Mouse (Mus musculus): ENCODE results near the gene Ly6g. TPM values are rescaled to one million over a fixed set of nuclear protein-coding genes. Genes with fewer than 3 reads are reported as not detected.
"Not testable (repeated sequence)": the region's sequence is repeated elsewhere in the genome, so short reads cannot be mapped to it uniquely, and the experiment has no call there.

Gene Ly6g
- polyA plus RNA-seq, 1 experiment from 2014 or later: not detected

DNA sequence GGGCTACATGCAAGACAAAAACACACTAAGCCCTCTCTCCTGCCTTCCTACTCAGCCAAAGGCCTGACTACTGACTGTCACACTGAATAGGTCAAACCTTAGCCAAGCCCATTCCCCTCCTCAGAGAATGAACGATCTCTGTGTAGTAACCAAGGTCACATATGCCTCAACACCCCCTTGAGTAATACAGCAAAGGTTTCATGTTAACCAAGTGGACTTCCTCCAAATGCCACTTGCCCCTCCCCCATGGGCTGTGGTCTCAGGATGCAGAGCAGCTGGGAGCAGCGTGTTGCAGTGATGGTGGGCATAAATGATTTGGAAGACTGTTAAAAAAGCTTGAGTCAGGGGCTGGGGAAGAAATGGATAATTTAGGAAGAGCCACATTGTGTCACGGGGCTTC is 17.3 kb upstream of the Ly6g start:
- H3K9me3 ChIP-seq (replicated peaks; ENCODE audit: control insufficient read depth, low read length); H3K27ac ChIP-seq (ENCODE audit: low read depth, low read length); H3K36me3 ChIP-seq (ENCODE audit: control insufficient read depth, insufficient read depth, low read length); H3K4me2 ChIP-seq (ENCODE audit: low read length); H3K4me3 ChIP-seq (ENCODE audit: low read depth, low read length); ATAC-seq; H3K27me3 ChIP-seq (replicated peaks; ENCODE audit: control insufficient read depth, insufficient read depth, low read length); H3K9ac ChIP-seq (ENCODE audit: low read length); DNase-seq (ENCODE audit: low spot score); H3K4me1 ChIP-seq (ENCODE audit: control insufficient read depth, insufficient read depth, low read length): not testable (repeated sequence)
- 68% methylated on average over 3 of the region's 3 CpGs for WGBS

DNA sequence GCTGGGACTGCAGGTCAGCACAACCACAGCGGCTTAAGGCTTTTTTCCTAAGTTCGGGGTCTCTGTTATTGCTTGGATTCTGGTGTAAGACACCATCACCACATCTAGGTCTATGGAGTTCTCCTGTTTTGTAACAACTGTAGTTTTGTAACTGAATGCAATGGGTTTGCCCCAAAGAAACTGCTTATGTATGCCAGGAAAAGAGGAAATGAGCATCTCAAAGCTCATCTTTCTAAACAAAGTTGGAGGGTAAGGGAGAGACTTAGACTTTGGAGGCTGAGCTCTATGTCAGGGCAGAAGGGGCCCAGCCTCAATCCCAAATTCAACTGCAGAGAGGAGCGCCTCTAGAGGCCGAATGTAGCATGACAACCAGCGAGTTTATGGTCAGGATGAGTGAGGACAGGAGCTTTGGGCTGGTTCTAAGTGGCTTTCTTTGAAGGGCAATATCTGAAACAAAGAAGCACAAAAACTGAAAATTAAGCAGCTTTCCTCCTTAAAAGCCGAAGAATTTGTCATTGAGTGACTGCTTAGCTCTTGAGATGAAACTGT is 13.2 kb upstream of the Ly6g start:
- H3K4me1 ChIP-seq (ENCODE audit: control insufficient read depth, insufficient read depth, low read length); ATAC-seq; H3K9ac ChIP-seq (ENCODE audit: low read length); H3K27ac ChIP-seq (ENCODE audit: low read depth, low read length); H3K4me3 ChIP-seq (ENCODE audit: low read depth, low read length); H3K9me3 ChIP-seq (replicated peaks; ENCODE audit: control insufficient read depth, low read length); H3K27me3 ChIP-seq (replicated peaks; ENCODE audit: control insufficient read depth, insufficient read depth, low read length); H3K4me2 ChIP-seq (ENCODE audit: low read length); H3K36me3 ChIP-seq (ENCODE audit: control insufficient read depth, insufficient read depth, low read length): not testable (repeated sequence)
- DNase-seq (ENCODE audit: low spot score): peak; percentile 5
- WGBS: 52% methylated on average over 6 of the region's 6 CpGs

DNA sequence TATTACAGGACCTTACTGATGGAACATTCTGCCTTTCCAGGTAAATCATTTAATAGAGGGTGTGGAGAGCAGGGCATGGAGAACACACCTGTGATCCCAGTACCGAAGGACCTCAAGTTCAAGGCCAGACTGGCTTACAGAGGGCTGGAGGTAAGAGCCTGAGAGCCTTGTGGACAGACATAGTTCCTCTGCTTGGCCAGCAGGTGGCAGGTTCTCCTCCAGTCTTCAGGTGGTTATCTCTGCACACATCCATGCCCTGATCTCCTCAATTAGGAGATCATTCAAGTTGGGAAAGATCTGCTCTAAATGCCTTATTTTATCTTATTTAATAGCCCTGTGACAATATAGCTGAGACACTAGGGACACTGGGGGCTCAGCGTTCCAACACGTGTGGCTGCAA is 11.3 kb upstream of the Ly6g start:
- H3K9me3 ChIP-seq (replicated peaks; ENCODE audit: control insufficient read depth, low read length): no peaks in the 10 kb centered on the region
- 64% methylated on average over 3 of the region's 3 CpGs for WGBS

DNA sequence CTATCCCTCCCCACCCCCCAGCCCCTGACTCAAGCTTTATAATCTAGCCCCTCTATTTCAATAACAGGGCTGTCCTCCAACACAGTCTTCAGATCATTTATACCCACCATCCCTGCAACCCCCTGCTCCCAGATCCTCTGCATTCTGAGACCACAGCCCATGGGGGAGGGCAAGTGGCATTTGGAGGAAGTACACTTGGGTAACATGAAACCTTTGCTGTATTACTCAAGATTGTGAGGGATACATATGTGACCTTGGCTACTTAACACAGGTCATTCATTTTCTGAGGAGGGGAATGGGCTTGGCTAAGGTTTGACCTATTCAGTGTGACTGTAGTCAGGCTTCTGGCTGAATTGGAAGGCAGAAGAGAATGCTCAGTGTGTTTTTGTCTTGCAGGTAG is 2.0 kb upstream of the Ly6g start:
- Histone ChIP-seq H3K27ac (ENCODE audit: low read depth, low read length) (no peak overlapping the region), H3K9ac (ENCODE audit: low read length) (no peak overlapping the region), H3K27me3 (replicated peaks; ENCODE audit: control insufficient read depth, insufficient read depth, low read length) (no peaks in the 10 kb centered on the region), H3K4me3 (ENCODE audit: low read depth, low read length) (no peak overlapping the region), H3K4me2 (ENCODE audit: low read length) (no peak overlapping the region), H3K9me3 (replicated peaks; ENCODE audit: control insufficient read depth, low read length) (no peaks in the 10 kb centered on the region), H3K36me3 (ENCODE audit: control insufficient read depth, insufficient read depth, low read length) (no peaks in the 10 kb centered on the region), H3K4me1 (ENCODE audit: control insufficient read depth, insufficient read depth, low read length) (no peaks in the 10 kb centered on the region)
- no peak for DNase-seq (ENCODE audit: low spot score)
- no peak for ATAC-seq

More for the DNA sequence above, 11.3 kb upstream of the Ly6g start:
- Histone ChIP-seq H3K4me2 (ENCODE audit: low read length) (no peak overlapping the region), H3K9ac (ENCODE audit: low read length) (no peak overlapping the region), H3K36me3 (ENCODE audit: control insufficient read depth, insufficient read depth, low read length) (no peaks in the 10 kb centered on the region), H3K27ac (ENCODE audit: low read depth, low read length) (no peak overlapping the region), H3K4me1 (ENCODE audit: control insufficient read depth, insufficient read depth, low read length) (no peaks in the 10 kb centered on the region), H3K27me3 (replicated peaks; ENCODE audit: control insufficient read depth, insufficient read depth, low read length) (no peaks in the 10 kb centered on the region), H3K4me3 (ENCODE audit: low read depth, low read length) (no peak overlapping the region)
- ATAC-seq: no peak
- no peak for DNase-seq (ENCODE audit: low spot score)

DNA sequence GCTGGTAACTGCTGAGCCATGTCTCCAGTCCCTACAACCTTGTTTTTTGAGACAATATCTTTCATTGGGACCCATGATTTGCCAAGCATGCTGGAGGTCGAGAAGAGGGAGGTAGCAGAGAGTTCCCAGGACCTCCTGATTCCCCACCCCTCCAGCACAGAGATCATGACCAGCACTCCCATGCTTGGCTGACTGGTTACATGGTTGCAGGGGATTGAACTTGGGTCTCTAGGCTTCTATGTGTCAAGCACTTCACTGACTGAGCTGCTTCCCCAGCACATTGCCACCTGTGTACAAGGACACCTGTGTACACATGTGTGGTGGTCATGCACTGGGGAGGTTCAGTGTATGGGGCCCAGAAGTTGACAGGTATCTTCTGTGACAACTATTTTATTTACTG is 2.6 kb downstream of the Ly6g start:
- ATAC-seq: no peak
- H3K9me3 ChIP-seq (replicated peaks; ENCODE audit: control insufficient read depth, low read length): no peaks in the 10 kb centered on the region; the same call in 1 of the 2 replicates
- DNase-seq (ENCODE audit: low spot score): no peak
- H3K36me3 ChIP-seq (ENCODE audit: control insufficient read depth, insufficient read depth, low read length): no peaks in the 10 kb centered on the region
- H3K4me1 ChIP-seq (ENCODE audit: control insufficient read depth, insufficient read depth, low read length): no peaks in the 10 kb centered on the region
- H3K27ac ChIP-seq (ENCODE audit: low read depth, low read length): no peak overlapping the region
- WGBS: 48% methylated on average over 1 of the region's 1 CpGs
- H3K9ac ChIP-seq (ENCODE audit: low read length): no peak overlapping the region
- no peaks in the 10 kb centered on the region for H3K27me3 ChIP-seq (replicated peaks; ENCODE audit: control insufficient read depth, insufficient read depth, low read length)
- no peak overlapping the region for H3K4me3 ChIP-seq (ENCODE audit: low read depth, low read length)
- no peak overlapping the region for H3K4me2 ChIP-seq (ENCODE audit: low read length)

DNA sequence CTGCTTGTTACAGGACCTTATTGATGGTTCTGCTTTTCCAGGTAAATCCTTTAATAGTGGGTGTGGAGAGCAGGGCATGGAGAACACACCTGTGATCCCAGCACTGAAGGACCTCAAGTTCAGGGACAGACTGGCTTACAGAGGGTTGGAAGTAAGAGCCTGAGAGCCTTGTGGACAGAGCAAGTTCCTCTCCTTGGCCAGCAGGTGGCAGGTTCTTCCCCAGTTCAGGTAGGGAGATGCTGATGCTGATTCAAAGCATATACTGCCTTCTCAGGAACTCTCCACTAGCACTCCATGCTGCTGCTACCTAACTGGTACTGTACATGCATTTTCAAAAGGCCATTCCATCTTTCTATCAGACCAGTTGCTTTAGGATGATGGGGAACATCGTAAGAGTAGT is 20.5 kb downstream of the Ly6g start:
- Histone ChIP-seq H3K4me1 (ENCODE audit: control insufficient read depth, insufficient read depth, low read length) (no peaks in the 10 kb centered on the region), H3K9ac (ENCODE audit: low read length) (no peak overlapping the region), H3K27me3 (replicated peaks; ENCODE audit: control insufficient read depth, insufficient read depth, low read length) (no peaks in the 10 kb centered on the region), H3K9me3 (replicated peaks; ENCODE audit: control insufficient read depth, low read length) (no peaks in the 10 kb centered on the region), H3K36me3 (ENCODE audit: control insufficient read depth, insufficient read depth, low read length) (no peaks in the 10 kb centered on the region), H3K4me3 (ENCODE audit: low read depth, low read length) (no peak overlapping the region), H3K27ac (ENCODE audit: low read depth, low read length) (no peak overlapping the region), H3K4me2 (ENCODE audit: low read length) (no peak overlapping the region)
- ATAC-seq (no peak), DNase-seq (ENCODE audit: low spot score) (peak; percentile 49)
- 64% methylated on average over 1 of the region's 1 CpGs for WGBS

DNA sequence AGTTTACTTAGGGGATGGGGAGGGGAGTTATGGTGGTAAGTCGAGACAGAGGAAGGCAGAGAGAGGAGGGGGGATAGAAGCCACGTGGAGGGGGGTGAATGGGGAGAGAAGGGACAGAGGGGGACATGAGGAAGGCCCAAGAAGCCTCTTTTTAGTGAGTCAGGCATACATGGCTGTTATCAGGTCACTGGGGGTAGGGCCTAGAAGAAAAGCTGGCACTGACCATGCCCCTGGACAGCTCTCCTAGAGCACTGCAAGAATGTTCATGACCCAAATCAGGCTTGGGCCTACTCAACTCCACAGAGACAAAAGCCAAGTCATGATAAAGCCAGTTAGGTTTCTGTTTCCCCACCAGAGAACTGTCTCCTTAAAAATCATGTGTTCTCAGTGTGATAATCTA is 31.3 kb downstream of the Ly6g start:
- no peaks in the 10 kb centered on the region for H3K9me3 ChIP-seq (replicated peaks; ENCODE audit: control insufficient read depth, low read length)
- no peak overlapping the region for H3K4me3 ChIP-seq (ENCODE audit: low read depth, low read length)
- no peaks in the 10 kb centered on the region for H3K4me1 ChIP-seq (ENCODE audit: control insufficient read depth, insufficient read depth, low read length)
- H3K4me2 ChIP-seq (ENCODE audit: low read length): no peak overlapping the region
- no peaks in the 10 kb centered on the region for H3K27me3 ChIP-seq (replicated peaks; ENCODE audit: control insufficient read depth, insufficient read depth, low read length)
- no peak for DNase-seq (ENCODE audit: low spot score)
- H3K9ac ChIP-seq (ENCODE audit: low read length): no peak overlapping the region
- no peak overlapping the region for H3K27ac ChIP-seq (ENCODE audit: low read depth, low read length)
- 20% methylated on average over 2 of the region's 2 CpGs for WGBS
- H3K36me3 ChIP-seq (ENCODE audit: control insufficient read depth, insufficient read depth, low read length): no peaks in the 10 kb centered on the region
- ATAC-seq: no peak

DNA sequence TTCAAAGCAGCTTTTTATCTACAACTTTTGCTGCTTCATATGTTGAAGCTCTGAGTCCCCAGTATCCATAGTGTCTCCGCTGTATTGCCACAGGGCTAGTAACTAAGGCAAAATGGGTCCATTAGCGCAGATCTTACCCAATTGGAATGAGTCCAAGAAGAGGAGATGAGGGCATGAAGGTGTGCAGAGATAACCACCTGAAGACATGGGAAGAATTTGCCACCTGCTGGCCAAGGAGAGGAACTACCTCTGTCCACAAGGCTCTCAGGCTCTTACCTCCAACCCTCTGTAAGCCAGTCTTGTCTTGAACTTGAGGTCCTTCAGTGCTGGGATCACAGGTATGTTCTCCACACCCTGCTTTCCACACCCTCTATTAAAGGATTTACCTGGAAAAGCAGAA is 34.1 kb downstream of the Ly6g start:
- Histone ChIP-seq H3K27ac (ENCODE audit: low read depth, low read length) (no peak overlapping the region), H3K9me3 (replicated peaks; ENCODE audit: control insufficient read depth, low read length) (no peaks in the 10 kb centered on the region), H3K9ac (ENCODE audit: low read length) (no peak overlapping the region), H3K4me2 (ENCODE audit: low read length) (no peak overlapping the region), H3K36me3 (ENCODE audit: control insufficient read depth, insufficient read depth, low read length) (no peaks in the 10 kb centered on the region), H3K4me1 (ENCODE audit: control insufficient read depth, insufficient read depth, low read length) (no peaks in the 10 kb centered on the region), H3K27me3 (replicated peaks; ENCODE audit: control insufficient read depth, insufficient read depth, low read length) (no peaks in the 10 kb centered on the region), H3K4me3 (ENCODE audit: low read depth, low read length) (no peak overlapping the region)
- WGBS: 75% methylated on average over 2 of the region's 2 CpGs
- DNase-seq (ENCODE audit: low spot score) (peak; percentile 23), ATAC-seq (no peak)

DNA sequence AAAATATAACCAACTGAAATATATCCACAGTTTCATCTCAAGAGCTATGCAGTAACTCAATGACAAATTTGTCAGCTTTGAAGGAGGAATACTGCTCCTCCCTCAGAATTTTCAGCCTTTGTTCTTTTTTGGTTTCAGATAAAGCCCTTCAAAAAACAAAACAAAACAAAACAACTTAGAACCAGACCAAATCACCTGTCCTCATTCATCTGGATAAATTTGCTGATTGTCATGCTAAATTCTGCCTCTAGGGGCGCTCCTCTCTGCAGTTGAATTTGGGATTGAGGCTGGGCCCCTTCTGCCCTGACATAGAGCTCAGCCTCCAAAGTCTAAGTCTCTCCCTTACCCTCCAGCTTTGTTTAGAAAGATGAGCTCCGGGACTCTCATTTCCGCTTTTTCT is 35.5 kb downstream of the Ly6g start:
- not testable (repeated sequence) for DNase-seq (ENCODE audit: low spot score); H3K4me3 ChIP-seq (ENCODE audit: low read depth, low read length); H3K4me1 ChIP-seq (ENCODE audit: control insufficient read depth, insufficient read depth, low read length); H3K9me3 ChIP-seq (replicated peaks; ENCODE audit: control insufficient read depth, low read length); H3K27me3 ChIP-seq (replicated peaks; ENCODE audit: control insufficient read depth, insufficient read depth, low read length); H3K9ac ChIP-seq (ENCODE audit: low read length); H3K27ac ChIP-seq (ENCODE audit: low read depth, low read length); H3K36me3 ChIP-seq (ENCODE audit: control insufficient read depth, insufficient read depth, low read length); H3K4me2 ChIP-seq (ENCODE audit: low read length); ATAC-seq
- WGBS: 4% methylated on average over 1 of the region's 3 CpGs

Data from forebrain, embryonic 14.5 days (tissue).